Mouse (Mus musculus): Measurements from ENCODE around the gene Ehbp1. TPM values are rescaled to one million over a fixed set of nuclear protein-coding genes. Genes with fewer than 3 reads are reported as not detected.
A peak's percentile ranks its signal among the peaks of the same experiment; 100 is the strongest.

The Ehbp1 gene
- 5.9 and 7.9 TPM in 2 replicates for polyA plus RNA-seq (2016; fragmentation: Nextera tagmentation; extraction: Ambion mirVana)

DNA sequence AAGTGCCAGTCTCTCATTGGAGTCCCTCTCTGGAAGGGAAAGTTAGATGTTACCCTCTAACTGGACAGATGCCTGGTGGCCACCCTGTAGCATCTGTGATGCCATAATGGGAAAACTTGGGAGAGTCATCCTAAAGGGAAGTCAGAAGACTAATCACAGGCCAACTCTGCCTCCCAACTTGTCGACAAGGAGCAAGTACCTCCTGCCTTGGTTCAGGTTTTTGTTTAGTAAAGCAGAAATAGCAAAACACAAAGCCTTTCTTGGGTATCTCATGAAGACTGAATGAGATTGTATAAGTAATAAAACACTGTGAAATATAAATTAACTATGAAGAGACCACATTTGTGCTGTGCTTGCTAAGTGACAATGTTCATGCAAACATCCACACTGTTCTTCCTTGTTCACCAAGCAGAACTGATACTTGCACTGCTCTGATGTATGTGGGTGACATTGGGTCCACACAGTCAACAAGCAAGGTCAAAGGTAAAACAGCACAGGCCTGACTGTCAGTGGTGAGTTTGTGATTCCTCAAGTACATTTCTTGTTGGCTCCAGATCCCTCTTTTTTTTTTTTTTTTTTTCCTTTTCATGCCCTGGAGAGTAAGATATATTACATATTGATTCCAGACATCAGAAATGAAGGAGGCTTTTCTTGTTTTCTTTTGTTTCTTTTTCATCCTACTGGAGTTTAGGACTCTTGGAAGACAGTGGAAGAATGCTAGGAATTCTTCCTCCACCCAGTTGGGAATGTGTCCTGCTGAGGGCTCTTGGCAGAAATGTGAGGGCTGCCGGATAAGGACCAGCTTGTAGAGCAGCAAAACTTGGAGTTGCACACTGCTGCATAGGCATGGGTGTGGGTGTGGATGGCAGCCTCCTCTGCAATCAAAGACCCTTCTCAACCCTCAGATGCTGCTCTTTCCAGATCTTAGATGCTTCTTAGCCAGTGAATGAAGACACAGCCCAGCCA is at the start of gene Ehbp1:
Gene Ehbp1 (minus strand): TSS at position 51 of the 966 bp plus-strand sequence.
- no peak within 1 kb of the TSS for H3K4me3 ChIP-seq
- no peaks in the 10 kb centered on the region for H3K36me3 ChIP-seq
- no peak within 1 kb of the TSS for H3K27ac ChIP-seq
- DNase-seq (ENCODE audit: low spot score): no peak
- H3K27me3 ChIP-seq (ENCODE audit: low read depth, poor library complexity, severe bottlenecking): no peaks in the 10 kb centered on the region
- 89% methylated on average over 2 of the region's 2 CpGs for WGBS
- peaks cover 14% of the 10 kb centered on the region for H3K4me1 ChIP-seq
- no peaks in the 10 kb centered on the region for H3K9me3 ChIP-seq (replicated peaks)

DNA sequence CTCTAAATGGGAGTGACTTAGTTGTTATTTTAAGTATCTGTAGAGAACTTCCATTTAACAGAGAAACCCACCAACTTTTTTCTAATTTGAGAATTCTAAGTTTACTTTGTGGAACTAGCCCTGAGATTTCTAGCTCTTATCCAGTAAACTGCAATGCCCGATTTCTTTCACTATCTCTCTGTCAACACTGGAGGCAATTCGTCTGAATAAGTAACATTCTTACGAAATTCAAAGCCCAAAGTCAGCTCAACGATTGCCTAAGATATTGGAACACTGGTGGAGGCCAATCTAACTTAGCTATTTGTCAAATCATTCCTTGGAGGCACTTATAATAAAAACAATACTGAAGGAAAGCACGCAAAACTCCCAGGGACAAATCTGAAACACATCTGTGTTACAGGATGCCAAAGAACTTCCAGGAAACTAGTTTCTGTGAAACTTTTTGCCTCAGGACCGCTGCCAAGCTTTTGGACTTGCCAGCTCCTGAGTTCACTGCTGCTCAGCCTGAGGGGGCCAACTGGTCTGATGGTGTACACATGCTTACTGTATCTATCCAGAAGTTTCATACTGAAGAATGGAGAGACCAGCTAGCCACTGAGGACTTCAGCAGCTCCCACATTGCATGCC is 45.5 kb upstream of the Ehbp1 start:
- 87% methylated on average over 6 of the region's 6 CpGs for WGBS
- no peak overlapping the region for H3K27ac ChIP-seq

GRCm38 (mm10) chr11:22383532-22383931 is 41.4 kb upstream of the Ehbp1 start:
- Histone ChIP-seq H3K4me1 (no peaks in the 10 kb centered on the region), H3K4me3 (no peak overlapping the region), H3K27ac (no peak overlapping the region), H3K27me3 (ENCODE audit: low read depth, poor library complexity, severe bottlenecking) (no peaks in the 10 kb centered on the region), H3K36me3 (no peaks in the 10 kb centered on the region), H3K9me3 (replicated peaks) (no peaks in the 10 kb centered on the region)
- no peak for DNase-seq (ENCODE audit: low spot score)
- 96% methylated on average over 1 of the region's 1 CpGs for WGBS

More for the DNA sequence above, 45.5 kb upstream of the Ehbp1 start:
- Histone ChIP-seq H3K27me3 (ENCODE audit: low read depth, poor library complexity, severe bottlenecking) (no peaks in the 10 kb centered on the region), H3K9me3 (replicated peaks) (no peaks in the 10 kb centered on the region), H3K4me3 (no peak overlapping the region), H3K4me1 (no peaks in the 10 kb centered on the region), H3K36me3 (no peaks in the 10 kb centered on the region)
- DNase-seq (ENCODE audit: low spot score): no peak

DNA sequence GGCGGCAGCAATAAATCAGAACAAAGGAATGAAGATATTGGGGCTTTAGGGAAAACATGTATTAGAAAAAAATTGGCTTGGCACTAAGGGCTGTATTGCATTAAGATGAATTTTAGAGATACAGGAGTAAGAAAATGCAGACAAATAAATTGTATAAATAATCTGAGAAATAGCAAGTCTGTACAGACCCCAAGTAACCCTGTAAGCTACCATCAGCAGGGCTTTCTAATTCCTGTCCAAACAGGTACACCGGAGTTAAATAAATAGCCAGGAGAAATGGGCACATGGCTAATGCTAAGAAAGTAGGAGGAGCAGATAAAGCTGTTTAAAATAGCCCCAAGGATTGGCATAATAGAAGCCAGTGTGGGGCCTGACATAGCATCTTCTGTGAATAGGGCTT is 32.7 kb upstream of the Ehbp1 start:
- no peak for DNase-seq (ENCODE audit: low spot score)
- Histone ChIP-seq H3K4me1 (no peaks in the 10 kb centered on the region), H3K27me3 (ENCODE audit: low read depth, poor library complexity, severe bottlenecking) (no peaks in the 10 kb centered on the region), H3K4me3 (no peak overlapping the region), H3K36me3 (no peaks in the 10 kb centered on the region), H3K27ac (no peak overlapping the region), H3K9me3 (replicated peaks) (no peaks in the 10 kb centered on the region)
- WGBS: 94% methylated on average over 2 of the region's 2 CpGs

DNA sequence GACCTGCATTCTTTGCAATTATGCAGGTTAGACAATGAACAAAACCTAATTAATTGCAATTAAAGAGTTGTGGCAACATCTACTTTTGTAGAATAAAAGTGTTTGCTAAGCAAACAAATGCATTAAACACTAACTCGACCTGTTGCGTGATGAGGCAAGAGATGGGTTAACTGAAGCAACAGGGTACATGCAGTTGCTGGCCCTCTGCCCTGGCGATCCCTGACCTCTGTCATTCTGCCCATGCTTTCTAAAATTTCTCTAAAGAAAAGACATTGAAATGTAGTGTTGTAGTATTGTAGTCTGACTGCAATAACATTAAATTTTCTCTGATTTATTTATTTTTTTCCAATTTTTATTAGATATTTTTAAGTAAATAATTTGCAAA is 31.2 kb upstream of the Ehbp1 start:
- H3K4me1 ChIP-seq: no peaks in the 10 kb centered on the region
- H3K27me3 ChIP-seq (ENCODE audit: low read depth, poor library complexity, severe bottlenecking): no peaks in the 10 kb centered on the region
- H3K36me3 ChIP-seq: no peaks in the 10 kb centered on the region
- DNase-seq (ENCODE audit: low spot score): no peak
- no peak overlapping the region for H3K27ac ChIP-seq
- H3K9me3 ChIP-seq (replicated peaks): no peaks in the 10 kb centered on the region
- H3K4me3 ChIP-seq: no peak overlapping the region
- 84% methylated on average over 3 of the region's 3 CpGs for WGBS

GRCm38 (mm10) chr11:22372609-22373289 is 30.7 kb upstream of the Ehbp1 start:
- 82% methylated on average over 1 of the region's 1 CpGs for WGBS
- DNase-seq (ENCODE audit: low spot score): no peak
- H3K36me3 ChIP-seq: no peaks in the 10 kb centered on the region
- H3K9me3 ChIP-seq (replicated peaks): no peaks in the 10 kb centered on the region
- H3K27me3 ChIP-seq (ENCODE audit: low read depth, poor library complexity, severe bottlenecking): no peaks in the 10 kb centered on the region
- H3K4me3 ChIP-seq: no peak overlapping the region
- no peak overlapping the region for H3K27ac ChIP-seq
- H3K4me1 ChIP-seq: no peaks in the 10 kb centered on the region

DNA sequence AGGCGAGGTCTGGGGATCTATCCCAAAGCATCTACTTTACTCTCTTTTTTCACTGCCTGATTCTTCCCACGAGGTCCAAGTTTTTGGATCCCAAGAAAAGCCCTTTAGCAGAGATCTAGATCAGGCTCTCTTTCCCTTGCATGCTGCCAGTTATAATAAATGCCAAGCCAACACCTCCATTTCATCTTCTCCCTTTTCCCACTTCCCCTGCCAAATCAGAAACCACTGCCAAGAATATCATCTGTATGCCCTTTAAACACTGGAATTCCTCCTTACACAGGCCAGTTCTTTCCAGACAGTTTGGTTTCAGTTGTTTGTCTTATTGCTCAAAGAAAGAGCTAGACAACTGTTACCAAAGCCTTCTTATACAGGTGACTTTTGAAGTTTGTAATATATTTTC is 27.7 kb upstream of the Ehbp1 start:
- 76% methylated on average over 2 of the region's 2 CpGs for WGBS
- Histone ChIP-seq H3K4me3 (no peak overlapping the region), H3K9me3 (replicated peaks) (no peaks in the 10 kb centered on the region), H3K27ac (no peak overlapping the region), H3K27me3 (ENCODE audit: low read depth, poor library complexity, severe bottlenecking) (no peaks in the 10 kb centered on the region), H3K4me1 (no peaks in the 10 kb centered on the region), H3K36me3 (no peaks in the 10 kb centered on the region)
- no peak for DNase-seq (ENCODE audit: low spot score)

GRCm38 (mm10) chr11:22368621-22369020 is 26.5 kb upstream of the Ehbp1 start:
- 91% methylated on average over 3 of the region's 3 CpGs for WGBS
- no peak overlapping the region for H3K27ac ChIP-seq
- no peak overlapping the region for H3K4me3 ChIP-seq
- DNase-seq (ENCODE audit: low spot score): no peak
- H3K27me3 ChIP-seq (ENCODE audit: low read depth, poor library complexity, severe bottlenecking): no peaks in the 10 kb centered on the region
- no peaks in the 10 kb centered on the region for H3K4me1 ChIP-seq
- no peaks in the 10 kb centered on the region for H3K9me3 ChIP-seq (replicated peaks)
- no peaks in the 10 kb centered on the region for H3K36me3 ChIP-seq

GRCm38 (mm10) chr11:22366486-22366885 is 24.4 kb upstream of the Ehbp1 start:
- no peaks in the 10 kb centered on the region for H3K36me3 ChIP-seq
- H3K9me3 ChIP-seq (replicated peaks): no peaks in the 10 kb centered on the region
- DNase-seq (ENCODE audit: low spot score): no peak
- no peaks in the 10 kb centered on the region for H3K4me1 ChIP-seq
- no peak overlapping the region for H3K4me3 ChIP-seq
- WGBS: 85% methylated on average over 2 of the region's 2 CpGs
- no peaks in the 10 kb centered on the region for H3K27me3 ChIP-seq (ENCODE audit: low read depth, poor library complexity, severe bottlenecking)
- H3K27ac ChIP-seq: no peak overlapping the region

DNA sequence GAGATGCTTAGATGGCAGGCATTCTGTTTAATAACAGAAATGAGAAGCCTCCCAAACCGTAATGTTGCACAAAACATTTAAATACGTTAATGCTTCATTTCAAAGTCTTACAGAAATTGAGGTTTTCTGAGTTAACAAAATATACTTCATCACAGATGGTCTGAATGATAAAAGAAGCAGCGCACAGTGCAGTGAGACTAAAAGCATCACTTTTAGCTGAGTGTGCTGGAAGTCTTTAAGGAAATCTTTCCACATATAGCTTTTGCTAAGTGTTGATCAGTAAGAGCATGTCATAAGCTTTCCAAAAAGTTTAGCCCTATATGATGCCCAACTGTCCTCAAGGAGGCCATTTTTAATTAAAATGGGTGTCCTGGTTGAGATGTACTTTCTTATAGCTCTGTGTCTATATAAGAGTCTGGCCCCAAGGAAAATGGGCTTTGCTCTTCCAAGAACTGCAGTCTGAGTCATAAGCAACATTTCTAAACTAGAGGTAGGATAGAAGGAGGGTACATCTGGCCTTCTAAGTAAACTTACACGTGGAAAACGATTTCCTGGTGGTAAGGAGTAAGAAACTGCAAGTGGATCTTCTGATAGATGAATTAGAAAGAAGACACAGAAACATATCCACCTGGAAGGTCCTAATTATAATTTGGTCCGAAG is 12.0 kb upstream of the Ehbp1 start:
- no peaks in the 10 kb centered on the region; the same call in 1 of the 2 replicates for H3K4me1 ChIP-seq
- DNase-seq (ENCODE audit: low spot score): no peak
- no peak overlapping the region for H3K4me3 ChIP-seq
- no peaks in the 10 kb centered on the region for H3K36me3 ChIP-seq
- no peaks in the 10 kb centered on the region for H3K27me3 ChIP-seq (ENCODE audit: low read depth, poor library complexity, severe bottlenecking)
- no peaks in the 10 kb centered on the region for H3K9me3 ChIP-seq (replicated peaks)
- 90% methylated on average over 6 of the region's 6 CpGs for WGBS
- H3K27ac ChIP-seq: no peak overlapping the region

DNA sequence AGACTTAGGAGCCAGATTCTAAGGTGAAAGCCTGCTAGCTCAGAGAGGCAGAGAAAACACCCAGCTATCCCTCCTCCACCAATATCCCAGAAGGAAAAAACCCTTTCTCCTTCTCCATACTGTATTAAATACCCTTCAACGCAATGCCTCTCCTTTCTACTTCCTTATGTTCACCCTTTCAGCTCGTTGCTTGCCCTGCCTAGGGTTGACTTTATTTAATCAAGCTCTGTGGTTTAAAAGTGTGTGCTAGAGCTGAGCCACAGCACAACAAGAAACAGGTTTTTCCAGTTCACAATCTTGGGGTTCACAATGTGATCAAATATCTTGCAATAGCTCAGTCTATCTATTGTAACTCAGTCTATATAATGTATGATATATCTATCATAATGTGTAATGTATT is 7.9 kb upstream of the Ehbp1 start:
- no peaks in the 10 kb centered on the region for H3K27me3 ChIP-seq (ENCODE audit: low read depth, poor library complexity, severe bottlenecking)
- no peak for DNase-seq (ENCODE audit: low spot score)
- no peak overlapping the region for H3K27ac ChIP-seq
- H3K9me3 ChIP-seq (replicated peaks): no peaks in the 10 kb centered on the region
- no peak overlapping the region for H3K4me3 ChIP-seq
- H3K36me3 ChIP-seq: no peaks in the 10 kb centered on the region
- peaks cover 30% of the 10 kb centered on the region for H3K4me1 ChIP-seq
- 85% methylated on average over 2 of the region's 2 CpGs for WGBS

DNA sequence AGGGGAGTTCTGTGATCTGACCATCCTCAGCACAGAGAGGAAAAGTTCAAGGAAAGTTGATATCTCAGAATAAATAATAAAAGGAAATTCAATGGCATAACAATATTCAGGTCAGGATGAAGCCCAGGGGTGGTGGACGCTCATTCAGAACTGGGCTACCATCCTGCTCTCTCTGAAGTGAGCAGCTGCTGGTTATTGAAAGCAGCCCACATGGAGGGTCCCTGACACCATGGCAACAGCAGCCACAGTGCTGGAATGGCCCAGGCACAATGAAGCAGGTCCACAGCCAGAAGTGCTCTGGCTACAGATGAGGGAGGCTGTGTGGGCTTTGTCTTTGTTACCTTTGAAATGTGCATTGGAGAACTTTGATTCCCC is 6.4 kb upstream of the Ehbp1 start:
- Histone ChIP-seq H3K4me3 (no peak overlapping the region), H3K27me3 (ENCODE audit: low read depth, poor library complexity, severe bottlenecking) (no peaks in the 10 kb centered on the region), H3K36me3 (no peaks in the 10 kb centered on the region), H3K4me1 (peaks cover 30% of the 10 kb centered on the region), H3K9me3 (replicated peaks) (no peaks in the 10 kb centered on the region), H3K27ac (peak overlapping the region; percentile 82)
- DNase-seq (ENCODE audit: low spot score): peak; percentile 67
- WGBS: 26% methylated on average over 1 of the region's 1 CpGs
